Mouse (Mus musculus) cortical plate, adult 2 months (tissue): ENCODE measurements at regions not wholly inside any gene's neighbourhood (a gene's known extent, or its start where the extent isn't known, plus 50 kb on each side); places are given as distances from the start of the nearest gene placed in this dataset.

ENCODE experiments used
- CTCF ChIP-seq: fragments of 200-500 bp; IDR thresholded peaks from 2 replicates; pipeline ENCODE4 v1.5.1; 2011; ENCODE audit warnings: mild to moderate bottlenecking, control low read depth, low read length; ENCODE audit not compliant: insufficient read depth; ENCODE audit errors: extremely low read depth
- POLR2A ChIP-seq: fragments of 200-500 bp; IDR thresholded peaks from 2 replicates; pipeline ENCODE4 v1.6.1; 2011; ENCODE audit warnings: mild to moderate bottlenecking, low read length, control low read depth; ENCODE audit not compliant: insufficient read depth; ENCODE audit errors: extremely low read depth

GRCm38 (mm10) chr1:42167790-42168572 is 527.6 kb upstream of the Pou3f3 start:
- TF ChIP-seq POLR2A (no peak), CTCF (no peak)
